Mouse (Mus musculus) megakaryocyte-erythroid progenitor cell, adult 5 weeks (primary cell): ENCODE results near the gene Gadd45gip1. TPM values are rescaled to one million over a fixed set of nuclear protein-coding genes. Genes with fewer than 3 reads are reported as not detected.

Experiments
- polyA plus RNA-seq: library from polyadenylated mRNA; stranded (reverse); fragments of >175 nt; gene quantifications from 2 replicates; pipeline ENCODE4 v1.2.3, GENCODE M21; 2012

Gadd45gip1 gene
- 136 and 145 TPM in 2 replicates for polyA plus RNA-seq

GRCm38 (mm10) chr8:84831490-84831889, at the start of gene Gadd45gip1:
TSS of gene Gadd45gip1 (plus strand) at chr8:84831522.

DNA sequence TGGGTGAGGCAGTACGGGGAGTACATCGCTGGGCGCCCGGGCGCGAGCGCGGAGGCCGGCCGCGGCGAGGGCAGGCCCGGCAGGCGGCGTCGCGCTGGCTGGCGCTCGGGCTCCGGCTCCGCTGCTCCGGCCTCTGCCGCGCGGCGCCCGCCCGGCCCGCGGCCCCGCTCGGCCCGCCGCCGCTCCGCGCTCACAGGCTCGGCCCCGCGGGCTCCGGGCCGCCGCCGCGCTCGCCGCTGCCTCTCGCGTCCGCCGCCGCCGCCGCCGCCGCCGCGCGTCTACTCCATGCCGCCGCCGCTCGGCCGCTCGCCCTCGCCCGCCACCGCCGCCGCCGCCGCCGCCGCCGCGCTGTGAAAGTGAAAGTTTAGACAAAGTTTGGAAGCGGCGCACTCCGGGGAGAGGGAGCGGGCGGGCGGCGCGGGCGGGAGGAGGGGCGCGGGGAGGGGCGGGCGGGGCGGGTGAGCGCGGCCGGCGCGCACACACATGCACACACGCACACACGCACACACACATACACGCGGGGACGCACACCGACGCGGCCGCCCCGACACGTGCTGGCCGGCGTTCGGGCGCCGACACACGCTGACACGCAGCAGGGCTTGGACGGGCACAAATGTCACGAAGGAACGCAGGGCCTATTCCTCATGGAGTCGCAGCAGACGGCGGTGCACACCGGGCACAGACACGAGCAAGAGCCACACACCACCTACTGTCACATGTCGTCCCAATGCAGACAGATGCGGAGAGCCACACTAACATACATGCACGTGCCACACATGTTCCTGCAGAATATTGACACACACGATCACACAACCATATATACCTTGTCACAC, 31.1 kb upstream of the Gadd45gip1 start, which contains the start of gene Nfix:
Nfix (minus strand) TSS at position 346 of the 833 bp plus-strand sequence.

GRCm38 (mm10) chr8:84822723-84823122, 8.6 kb upstream of the Gadd45gip1 start, which contains the start of gene Dand5:
TSS of gene Dand5 (minus strand) at chr8:84822823.

DNA sequence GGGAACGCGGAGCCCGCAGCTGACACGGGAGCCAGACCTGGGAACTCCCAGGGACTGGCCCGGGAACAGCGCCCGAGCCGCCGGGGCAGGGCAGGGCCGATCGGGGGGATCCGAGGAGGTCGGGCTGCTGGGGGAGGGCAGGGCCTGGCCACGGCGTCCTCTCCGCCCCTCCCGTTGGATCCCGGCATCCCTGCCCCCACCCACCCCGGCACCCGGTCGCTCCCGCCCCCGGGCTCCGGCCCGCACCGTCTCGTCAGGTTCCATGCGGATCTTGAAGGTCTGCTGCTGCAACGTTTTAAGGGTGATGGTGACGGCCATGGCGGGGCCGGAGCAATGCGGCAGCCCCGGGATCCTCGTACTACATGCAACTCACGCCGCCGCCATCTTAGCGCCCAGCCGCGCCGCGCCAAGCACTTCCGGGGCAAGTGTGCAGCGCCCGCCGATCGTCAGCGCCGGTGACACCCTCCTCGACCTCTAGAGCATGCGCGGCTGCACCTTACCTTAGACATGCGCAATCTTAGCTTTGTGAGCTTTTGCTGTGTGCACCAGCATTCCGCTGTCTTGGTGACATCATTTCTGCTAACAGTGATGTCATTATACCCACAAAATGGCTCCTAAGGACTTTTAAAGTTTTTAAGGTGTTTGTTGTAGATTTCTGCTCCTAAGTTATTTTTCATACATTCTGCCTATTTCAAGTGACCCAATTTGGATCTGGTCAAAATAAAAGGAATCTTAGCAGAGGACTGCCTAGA, 9.1 kb downstream of the Gadd45gip1 start, which contains the start of gene Rad23a:
Rad23a (minus strand) TSS at position 418 of the 752 bp plus-strand sequence.

DNA sequence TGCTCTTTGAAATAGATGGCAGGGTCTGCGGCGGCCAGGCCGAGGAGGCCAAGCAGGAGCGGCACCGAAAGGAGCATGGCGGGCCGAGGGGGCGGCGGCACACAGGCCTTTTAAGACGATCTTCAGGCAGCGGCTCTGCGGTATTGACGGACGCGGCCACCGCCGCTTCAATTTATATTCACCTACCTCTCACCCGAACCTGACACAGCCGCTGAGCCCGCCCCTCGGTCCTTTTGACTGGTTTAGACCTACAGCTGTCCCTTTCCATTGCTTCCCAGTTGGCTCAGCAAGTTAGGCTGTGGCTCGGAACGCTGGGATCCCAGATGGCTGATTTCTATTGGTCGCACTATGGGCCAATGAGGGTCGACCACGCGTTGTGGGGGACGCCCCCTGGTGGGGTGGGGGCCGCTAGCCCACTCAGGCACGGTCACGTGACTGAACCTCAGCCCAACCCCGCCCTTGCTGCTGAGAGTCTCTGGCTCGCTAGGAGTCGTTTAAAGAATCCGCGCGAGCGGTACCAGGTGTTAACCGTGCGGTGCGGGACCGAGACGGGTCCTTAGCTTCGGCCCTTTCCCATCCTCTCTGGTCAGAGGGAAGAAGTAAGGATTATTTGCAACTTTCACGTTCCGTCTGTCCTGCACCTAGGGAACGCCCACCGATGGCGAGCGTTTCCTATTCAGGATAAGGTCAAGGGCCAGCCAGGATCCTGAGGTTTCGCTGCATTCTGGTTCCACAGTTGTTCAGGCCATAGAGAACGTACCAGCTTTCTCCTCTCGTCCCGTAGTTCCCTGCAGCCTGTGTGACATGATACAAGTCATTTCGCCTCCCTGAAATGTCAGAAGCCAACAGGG, 15.6 kb downstream of the Gadd45gip1 start, which contains the start of gene Calr:
Calr (minus strand) TSS at position 213 of the 851 bp plus-strand sequence.

GRCm38 (mm10) chr8:84856864-84857441, 25.6 kb downstream of the Gadd45gip1 start, which contains the start of gene Farsa:
TSS of gene Farsa (plus strand) at chr8:84856989.

DNA sequence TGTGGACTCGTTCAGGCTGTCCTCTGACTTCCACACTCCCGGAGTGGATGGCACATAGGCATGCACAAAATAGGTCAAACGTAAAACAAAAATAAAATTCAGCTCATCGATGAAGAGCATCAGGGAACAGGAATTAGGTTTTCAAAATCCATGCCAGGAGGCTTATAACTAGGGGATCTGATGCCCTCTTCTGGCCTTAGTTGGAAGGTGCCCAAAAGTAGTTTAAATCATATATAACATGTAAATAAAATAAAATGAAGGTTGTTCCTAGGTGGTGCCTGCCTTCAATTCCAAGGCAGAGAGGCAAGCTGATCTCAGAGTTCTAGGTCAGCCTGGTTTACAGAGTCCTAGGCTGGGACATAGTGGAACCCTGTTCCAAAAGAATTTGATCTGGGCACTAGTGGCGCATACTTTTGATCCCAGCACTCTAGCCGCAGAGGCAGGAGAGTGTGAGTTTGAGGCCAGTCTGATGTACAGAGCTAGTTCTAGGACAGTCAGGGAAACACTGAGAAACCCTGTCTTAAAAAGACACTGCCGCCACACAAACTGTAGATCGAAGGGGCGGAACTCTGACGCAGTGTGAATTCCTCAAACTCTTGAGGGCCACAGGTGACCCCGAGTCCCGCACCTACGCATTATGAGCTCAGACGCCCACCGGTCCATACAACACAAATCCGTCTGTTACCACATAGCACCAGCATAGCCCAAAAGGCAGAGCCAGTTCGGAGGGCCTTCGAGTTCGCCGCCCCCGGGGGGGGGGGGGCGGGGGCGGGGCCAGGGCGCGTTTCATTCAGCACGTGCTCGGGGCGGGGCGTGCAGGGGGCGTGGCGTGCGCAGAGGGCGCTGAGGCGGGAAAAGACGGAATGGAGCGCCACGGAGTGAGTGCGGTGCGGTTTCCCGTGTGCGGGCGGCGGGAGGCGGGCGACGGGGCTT, 40.3 kb downstream of the Gadd45gip1 start, which contains the start of gene Syce2:
Syce2 (plus strand) TSS at position 736 of the 933 bp plus-strand sequence.

Other genes starting within 250 kb of the Gadd45gip1 start
- gene Ier2, start 168.7 kb upstream of the Gadd45gip1 start, polyA plus RNA-seq, result 859 and 1,037 TPM in 2 replicates
- gene Trmt1, start 145.2 kb upstream of the Gadd45gip1 start, polyA plus RNA-seq, result 300 and 362 TPM in 2 replicates
- gene Nacc1, start 143.7 kb upstream of the Gadd45gip1 start, polyA plus RNA-seq, result 167 and 170 TPM in 2 replicates
- 226 and 309 TPM in 2 replicates for gene Lyl1, start 130.1 kb upstream of the Gadd45gip1 start, polyA plus RNA-seq
- gene G430095P16Rik, start 108.5 kb upstream of the Gadd45gip1 start, polyA plus RNA-seq, result 20.6 and 27.4 TPM in 2 replicates
- gene Nfix, start 31.2 kb upstream of the Gadd45gip1 start, polyA plus RNA-seq, result 112 and 143 TPM in 2 replicates
- gene Dand5, start 8.7 kb upstream of the Gadd45gip1 start, polyA plus RNA-seq, result 2.3 and 2.4 TPM in 2 replicates
- 315 and 332 TPM in 2 replicates for gene Rad23a, start 9.1 kb downstream of the Gadd45gip1 start, polyA plus RNA-seq
- gene Calr, start 15.4 kb downstream of the Gadd45gip1 start, polyA plus RNA-seq, result 878 and 1,229 TPM in 2 replicates
- 121 and 135 TPM in 2 replicates for gene Farsa, start 25.5 kb downstream of the Gadd45gip1 start, polyA plus RNA-seq
- 155 and 182 TPM in 2 replicates for gene Syce2, start 40.6 kb downstream of the Gadd45gip1 start, polyA plus RNA-seq
- 52.8 and 57.4 TPM in 2 replicates for gene Gcdh, start 62.4 kb downstream of the Gadd45gip1 start, polyA plus RNA-seq
- gene Klf1, start 70.4 kb downstream of the Gadd45gip1 start, polyA plus RNA-seq, result 122 and 124 TPM in 2 replicates
- gene Dnase2a, start 77.0 kb downstream of the Gadd45gip1 start, polyA plus RNA-seq, result 34.2 and 54.0 TPM in 2 replicates
- 0.03 and 0.19 TPM in 2 replicates for gene Mast1, start 105.8 kb downstream of the Gadd45gip1 start, polyA plus RNA-seq
- not detected in 2 replicates for gene Rtbdn, start 115.5 kb downstream of the Gadd45gip1 start, polyA plus RNA-seq
- not detected in 2 replicates for gene Gm49661, start 137.9 kb downstream of the Gadd45gip1 start, polyA plus RNA-seq
- gene Prdx2, start 138.1 kb downstream of the Gadd45gip1 start, polyA plus RNA-seq, result 79.0 and 82.7 TPM in 2 replicates
- 323 and 329 TPM in 2 replicates for gene Rnaseh2a, start 138.2 kb downstream of the Gadd45gip1 start, polyA plus RNA-seq
- 1,314 and 1,326 TPM in 2 replicates for gene Junb, start 147.2 kb downstream of the Gadd45gip1 start, polyA plus RNA-seq
- gene Hook2, start 159.1 kb downstream of the Gadd45gip1 start, polyA plus RNA-seq, result 22.8 and 26.7 TPM in 2 replicates
- 0.02 TPM in 1 of 2 replicates, not detected in the other for gene Best2, start 183.0 kb downstream of the Gadd45gip1 start, polyA plus RNA-seq
- 87.9 and 91.1 TPM in 2 replicates for gene Asna1, start 193.8 kb downstream of the Gadd45gip1 start, polyA plus RNA-seq
- gene Trir, start 195.3 kb downstream of the Gadd45gip1 start, polyA plus RNA-seq, result 350 and 408 TPM in 2 replicates
- gene Tnpo2, start 205.4 kb downstream of the Gadd45gip1 start, polyA plus RNA-seq, result 11.7 and 13.9 TPM in 2 replicates
- gene Fbxw9, start 228.5 kb downstream of the Gadd45gip1 start, polyA plus RNA-seq, result 19.4 and 20.4 TPM in 2 replicates
- 0.30 and 0.79 TPM in 2 replicates for gene Gm5741, start 236.5 kb downstream of the Gadd45gip1 start, polyA plus RNA-seq
- 45.6 and 47.8 TPM in 2 replicates for gene Dhps, start 240.2 kb downstream of the Gadd45gip1 start, polyA plus RNA-seq
- gene Wdr83os, start 249.2 kb downstream of the Gadd45gip1 start, polyA plus RNA-seq, result 15.9 and 19.7 TPM in 2 replicates
- gene Wdr83, start 249.8 kb downstream of the Gadd45gip1 start, polyA plus RNA-seq, result 28.6 and 36.6 TPM in 2 replicates